Mouse (Mus musculus): Measurements from ENCODE around the gene Tbl2.

DNA sequence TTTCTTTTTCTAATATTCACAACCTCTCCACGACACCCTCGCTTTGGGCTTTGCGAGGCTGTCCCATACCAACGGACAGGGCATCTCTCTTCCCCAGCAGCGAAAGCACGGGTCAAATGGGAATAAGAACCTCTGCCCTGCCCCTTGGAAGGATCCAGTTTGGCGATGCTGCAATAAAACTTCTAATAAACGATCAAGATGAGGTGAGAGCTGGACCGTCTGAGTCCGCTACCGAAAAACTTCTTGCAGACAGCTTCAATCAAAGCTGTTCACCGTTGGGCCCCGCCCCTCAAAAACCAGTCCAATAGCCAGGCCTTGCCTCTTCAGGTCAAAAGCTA, 773 bp upstream of the Tbl2 start:
- no peak for TF ChIP-seq CTCF (IDR thresholded peaks at IDR 0.05; ENCODE audit: low read depth)
- no peak for TF ChIP-seq EP300 (IDR thresholded peaks at IDR 0.05; ENCODE audit: low read depth)
